Mouse (Mus musculus) brain, embryonic 14.5 days (tissue): ENCODE results near the gene Gng7.

Source experiments
- CTCF ChIP-seq: fragments of 200-500 bp; IDR thresholded peaks from 2 replicates; pipeline ENCODE4 v1.5.1; 2012; ENCODE audit warnings: inconsistent platforms, mild to moderate bottlenecking, moderate library complexity, borderline replicate concordance; ENCODE audit not compliant: insufficient read depth, insufficient read length; ENCODE audit errors: extremely low read depth
- POLR2A ChIP-seq: fragments of 200-500 bp; IDR thresholded peaks from 2 replicates; pipeline ENCODE4 v1.6.1; 2012; ENCODE audit warnings: mild to moderate bottlenecking, inconsistent platforms, borderline replicate concordance; ENCODE audit not compliant: poor library complexity, insufficient read depth, insufficient read length, severe bottlenecking; ENCODE audit errors: extremely low read depth

- no peak for TF ChIP-seq CTCF
- no peak for TF ChIP-seq POLR2A
Observed at GRCm38 (mm10) chr10:80935241-80935640, 79.5 kb downstream of the Gng7 start.
